In genomic region chr12:49384295-49384875, GRCm38 (mm10) we compare ENCODE assay signal across 10 mouse cellular contexts. TPM values are rescaled to one million over a fixed set of nuclear protein-coding genes. Genes with fewer than 3 reads are reported as not detected.
DNase-seq lines count a peak whose midpoint lies in the region; ATAC-seq and TF ChIP-seq lines count a peak whose summit lies in the region.
"Had no signal": no experiment of that assay in that cellular context is flagged by ENCODE, and none has a peak within 500 bp of the region (broad histone marks: within the 10 kb centered on the region; RNA-seq: fewer than 3 reads in every experiment).

No protein-coding gene starts in this region.

- 1% methylated on average over 35 of the region's 66 CpGs for WGBS in lung, postnatal 0 days
- 1% methylated on average over 50 of the region's 66 CpGs for WGBS in intestine, embryonic 15.5 days

- H3K9ac ChIP-seq in lung, postnatal 0 days (replicated peaks; ENCODE audit: low read depth), result no peak overlapping the region
- H3K9ac ChIP-seq in intestine, embryonic 15.5 days, result no peak overlapping the region

- no peaks in the 10 kb centered on the region for H3K36me3 ChIP-seq in lung, postnatal 0 days (ENCODE audit: insufficient read depth, low read length)
- H3K36me3 ChIP-seq in intestine, embryonic 15.5 days, result no peaks in the 10 kb centered on the region

- peak overlapping the region; percentile 53 for H3K4me2 ChIP-seq in lung, postnatal 0 days (replicated peaks; ENCODE audit: low read depth, low read length)
- peak overlapping the region; percentile 61 for H3K4me2 ChIP-seq in intestine, embryonic 15.5 days (replicated peaks)

- no peak for TF ChIP-seq CTCF in lung, postnatal 0 days (IDR thresholded peaks at IDR 0.05)

- ATAC-seq in lung, postnatal 0 days, result 0 out of 2 replicates have a peak, but pooled peaks have one; percentile 17
- ATAC-seq in intestine, embryonic 15.5 days, result no peak

- no peak for TF ChIP-seq EP300 in lung, postnatal 0 days (IDR thresholded peaks at IDR 0.05)

- H3K4me3 ChIP-seq in lung, postnatal 0 days (ENCODE audit: low read depth, low read length), result peak overlapping the region; percentile 14; the same call in 1 of the 2 replicates
- peak overlapping the region; percentile 23; the same call in 1 of the 2 replicates for H3K4me3 ChIP-seq in intestine, embryonic 15.5 days (replicated peaks)

- H3K27ac ChIP-seq in lung, postnatal 0 days (ENCODE audit: low read length), result no peak overlapping the region
- no peak overlapping the region for H3K27ac ChIP-seq in intestine, embryonic 15.5 days
- H3K27ac ChIP-seq: macrophage had no signal

- peak; percentile 6 for DNase-seq in adrenal gland, postnatal 14 days
- DNase-seq in adrenal gland, adult 2 months, result no peak
- DNase-seq in lung, postnatal 0 days (ENCODE audit: low spot score), result no peak
- DNase-seq in lung, postnatal 14 days, result no peak
- peak; percentile 55 for DNase-seq in right cerebral cortex, postnatal 14 days
- DNase-seq in kidney, adult 8-10 months, result no peak
- no peak for DNase-seq in adrenal gland, postnatal 10 days

- H3K9me3 ChIP-seq in lung, postnatal 0 days (ENCODE audit: low read length), result no peaks in the 10 kb centered on the region
- H3K9me3 ChIP-seq in intestine, embryonic 15.5 days, result no peaks in the 10 kb centered on the region

- peaks cover 7% of the 10 kb centered on the region; the same call in 1 of the 2 replicates for H3K4me1 ChIP-seq in lung, postnatal 0 days (ENCODE audit: insufficient read depth, low read depth, low read length)
- H3K4me1 ChIP-seq in intestine, embryonic 15.5 days (replicated peaks), result peaks cover 9% of the 10 kb centered on the region

- peaks cover 72% of the 10 kb centered on the region for H3K27me3 ChIP-seq in lung, postnatal 0 days (replicated peaks; ENCODE audit: insufficient read depth, low read length)
- H3K27me3 ChIP-seq in intestine, embryonic 15.5 days (replicated peaks), result peaks cover 65% of the 10 kb centered on the region

RNA-seq across cellular contexts. Expression of gene Gm43517, which starts 0.6 kb away (rescaled TPM):
- total RNA-seq in adrenal gland, postnatal 14 days (2021), result not detected in 2 replicates
- total RNA-seq in adrenal gland, adult 2 months (2021), result not detected
- not detected in 2 replicates for polyA plus RNA-seq in adrenal gland, adult 2 months (2012; rRNA removed)
- not detected in 2 replicates for polyA plus RNA-seq in lung, postnatal 0 days (2015; fragmentation: Nextera tagmentation; extraction: Ambion mirVana)
- polyA plus RNA-seq in intestine, embryonic 15.5 days (2015; fragmentation: Nextera tagmentation; extraction: Ambion mirVana), result not detected in 2 replicates
- total RNA-seq in adrenal gland, postnatal 10 days (2021), result under 1 TPM in 1 of 2 experiments, not detected in 1; 0.12 TPM
- total RNA-seq: gastrocnemius, adult 8-10 months had no signal
- polyA plus RNA-seq: macrophage had no signal

RNA-seq across cellular contexts. Expression of gene Foxg1, which starts 1.9 kb away (rescaled TPM):
- total RNA-seq in adrenal gland, postnatal 14 days (2021), result not detected in 2 replicates
- total RNA-seq in adrenal gland, adult 2 months (2021), result not detected
- polyA plus RNA-seq in adrenal gland, adult 2 months (2012; rRNA removed), result not detected in 2 replicates
- not detected in 2 replicates for polyA plus RNA-seq in lung, postnatal 0 days (2015; fragmentation: Nextera tagmentation; extraction: Ambion mirVana)
- 0.05 TPM in 1 of 2 replicates, not detected in the other for polyA plus RNA-seq in intestine, embryonic 15.5 days (2015; fragmentation: Nextera tagmentation; extraction: Ambion mirVana)
- 1 to 10 TPM in 1 of 2 experiments, not detected in 1; 1.4 TPM for total RNA-seq in adrenal gland, postnatal 10 days (2021)
- total RNA-seq: gastrocnemius, adult 8-10 months had no signal
- polyA plus RNA-seq: macrophage had no signal

Comparison
In these comparisons a context has a peak if more than half of its experiments do, and no peak if none do; other contexts are left out.
1. DNase-seq: peak in adrenal gland, postnatal 14 days (single experiment) and right cerebral cortex, postnatal 14 days (single experiment); none in adrenal gland, adult 2 months (single experiment), lung, postnatal 0 days (single experiment), lung, postnatal 14 days (single experiment), kidney, adult 8-10 months (0 of 2) and adrenal gland, postnatal 10 days (single experiment).